Mouse (Mus musculus): Measurements from ENCODE around the gene Serinc4.
A peak's percentile ranks its signal among the peaks of the same experiment; 100 is the strongest.
"Not testable (repeated sequence)": the region's sequence is repeated elsewhere in the genome, so short reads cannot be mapped to it uniquely, and the experiment has no call there.

Serinc4 gene

GRCm38 (mm10) chr2:121456692-121457642 is at the start of gene Serinc4:
Gene Serinc4 (minus strand): TSS chr2:121456781.
- peak; percentile 82 for DNase-seq

GRCm38 (mm10) chr2:121501550-121501949 is 45.0 kb upstream of the Serinc4 start:
- DNase-seq, result not testable (repeated sequence)

GRCm38 (mm10) chr2:121484403-121484802 is 27.8 kb upstream of the Serinc4 start:
- DNase-seq, result not testable (repeated sequence)

- DNase-seq, result no peak
These were observed 27.0 kb upstream of the Serinc4 start for GRCm38 (mm10) chr2:121483576-121483975.

- DNase-seq, result not testable (repeated sequence)
These were observed 24.3 kb upstream of the Serinc4 start for GRCm38 (mm10) chr2:121480916-121481315.

GRCm38 (mm10) chr2:121480498-121480897 is 23.9 kb upstream of the Serinc4 start:
- DNase-seq, result peak; percentile 14

GRCm38 (mm10) chr2:121477491-121478266 is 21.1 kb upstream of the Serinc4 start:
- DNase-seq, result no peak

- not testable (repeated sequence) for DNase-seq
These were observed 18.7 kb upstream of the Serinc4 start for GRCm38 (mm10) chr2:121475306-121475705.

GRCm38 (mm10) chr2:121474180-121474535 is 17.6 kb upstream of the Serinc4 start:
- peak; percentile 14 for DNase-seq

- DNase-seq, result peak; percentile 79
These were observed 17.0 kb upstream of the Serinc4 start, which contains the start of gene Mfap1b for GRCm38 (mm10) chr2:121473301-121474179. Gene Mfap1b (minus strand): TSS chr2:121474067.

- not testable (repeated sequence) for DNase-seq
These were observed 16.2 kb upstream of the Serinc4 start for GRCm38 (mm10) chr2:121472783-121473182.

GRCm38 (mm10) chr2:121468982-121469381 is 12.4 kb upstream of the Serinc4 start:
- not testable (repeated sequence) for DNase-seq

GRCm38 (mm10) chr2:121460071-121460470 is 3.5 kb upstream of the Serinc4 start:
- no peak for DNase-seq

GRCm38 (mm10) chr2:121455534-121455933 is 1.0 kb downstream of the Serinc4 start:
- DNase-seq, result no peak

GRCm38 (mm10) chr2:121453917-121454316 is 2.7 kb downstream of the Serinc4 start:
- no peak for DNase-seq

GRCm38 (mm10) chr2:121452990-121453389 is 3.6 kb downstream of the Serinc4 start, which contains the start of gene Hypk:
Gene Hypk (plus strand): TSS chr2:121453290.
- no peak for DNase-seq

- no peak for DNase-seq
These were observed 4.2 kb downstream of the Serinc4 start for GRCm38 (mm10) chr2:121452361-121452760.

- DNase-seq, result peak; percentile 26
These were observed 6.5 kb downstream of the Serinc4 start for GRCm38 (mm10) chr2:121450093-121450492.

- peak; percentile 30 for DNase-seq
These were observed 7.0 kb downstream of the Serinc4 start for GRCm38 (mm10) chr2:121449545-121450011.

- DNase-seq, result peak; percentile 100
These were observed 7.6 kb downstream of the Serinc4 start, which contains the start of gene Serf2 for GRCm38 (mm10) chr2:121448739-121449535. Gene Serf2 (plus strand): TSS chr2:121449195.

GRCm38 (mm10) chr2:121448136-121448535 is 8.4 kb downstream of the Serinc4 start:
- peak; percentile 58 for DNase-seq
